Mouse (Mus musculus) frontal cortex, postnatal 14 days (tissue): ENCODE data around the gene Fxyd1.

Experiments
- DNase-seq, 2 experiments: peaks; one replicate each; pipeline ENCODE4 v3.0.0; 2022; ENCODE audit warnings: low spot score in 2 of 2

Fxyd1 gene

DNA sequence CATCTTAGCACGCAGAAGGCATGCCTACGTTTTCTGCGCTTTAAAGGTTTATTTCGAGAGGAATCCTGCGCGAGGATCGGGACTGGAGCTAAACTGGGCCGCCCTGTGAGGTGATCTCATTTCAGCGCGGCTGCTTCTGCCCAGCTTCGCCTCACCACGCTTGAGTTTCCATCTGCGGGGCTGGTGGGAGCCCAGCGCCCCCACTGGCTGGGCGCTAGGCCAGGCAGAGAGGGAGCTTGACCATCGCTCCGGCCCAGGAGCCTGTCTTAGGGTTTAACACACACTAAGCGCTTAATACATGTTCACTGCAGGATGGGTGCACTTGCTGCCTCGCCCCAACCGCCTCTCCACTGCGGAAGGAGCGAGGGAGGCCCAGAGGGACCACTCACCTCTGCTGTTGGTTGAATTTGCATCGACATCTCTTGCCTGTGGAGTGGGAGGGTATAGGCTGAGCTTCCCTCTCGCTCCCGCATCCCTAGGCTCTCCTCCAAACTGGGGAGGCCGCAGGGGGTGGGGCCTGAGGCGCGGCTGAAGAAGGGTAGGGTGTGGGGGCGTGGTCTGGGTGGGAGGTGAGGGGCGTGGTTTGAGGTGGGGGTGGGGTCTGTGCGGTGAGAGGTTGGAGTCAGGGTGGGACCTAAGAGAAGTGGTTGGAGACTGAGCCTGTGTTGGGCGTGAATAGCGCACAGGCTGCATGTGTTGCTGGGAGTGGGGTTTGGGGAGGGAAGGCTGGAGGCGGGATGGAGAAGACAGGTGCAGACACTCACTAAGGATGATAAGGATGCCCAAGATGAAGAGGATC is 4.2 kb downstream of the Fxyd1 start:
- peak; percentile 61 to 74 for DNase-seq

DNA sequence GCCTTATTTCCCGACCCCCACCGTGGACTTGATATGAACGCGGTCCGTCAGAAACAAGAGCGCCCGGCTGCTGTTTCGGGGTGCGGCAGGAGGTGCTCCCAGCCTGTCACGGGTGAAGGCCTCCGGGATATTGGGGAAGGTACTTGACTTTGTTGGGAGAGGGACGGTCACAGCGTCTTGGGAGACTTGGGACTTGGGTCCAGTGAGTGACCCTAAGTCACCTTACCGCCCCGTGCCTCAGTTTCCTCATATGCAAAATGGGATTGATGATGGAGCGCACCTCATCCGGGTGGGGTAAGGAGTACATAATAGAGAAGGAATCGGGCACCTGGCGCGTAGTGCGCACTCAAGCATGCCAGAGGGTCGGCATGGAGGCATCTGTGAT is 4.8 kb downstream of the Fxyd1 start:
- no peak for DNase-seq

DNA sequence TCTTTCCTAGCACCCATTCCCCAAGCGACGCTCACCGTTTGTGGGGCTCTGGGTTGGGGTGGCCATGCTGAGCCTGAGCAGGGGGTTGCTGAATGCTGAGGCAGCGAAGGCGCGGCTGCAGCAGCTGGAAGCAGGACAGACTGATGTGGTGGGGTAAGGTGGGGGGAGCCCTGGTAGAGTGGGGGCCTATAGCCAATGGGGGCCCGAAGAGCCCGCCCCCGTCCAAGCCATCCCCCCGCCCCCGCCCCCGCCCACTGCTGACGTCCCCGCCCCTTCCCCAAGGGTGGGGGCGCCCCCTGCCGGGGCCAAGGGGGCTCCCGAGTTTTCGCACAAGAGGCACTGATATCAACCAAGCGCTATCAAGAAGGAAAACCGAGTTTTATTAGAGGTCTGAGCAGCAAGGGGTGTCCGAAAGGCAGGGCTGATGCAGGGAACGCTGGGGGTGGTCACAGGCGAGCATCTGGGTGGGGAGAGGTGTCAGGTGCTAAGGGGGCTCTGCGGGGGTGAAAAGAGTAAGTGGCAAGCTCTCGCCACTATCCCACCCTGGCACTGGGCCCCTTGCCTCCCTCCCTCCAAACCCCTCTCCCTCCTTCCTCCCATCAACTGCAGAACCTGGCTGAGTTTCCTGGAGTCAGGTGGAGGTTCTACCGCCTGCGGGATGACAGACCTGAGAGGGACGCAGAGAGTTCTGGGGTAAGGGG is 5.5 kb downstream of the Fxyd1 start, which contains the start of gene Fxyd7:
TSS of gene Fxyd7 (minus strand) at position 147 of the 701 bp plus-strand sequence.
- no peak for DNase-seq

DNA sequence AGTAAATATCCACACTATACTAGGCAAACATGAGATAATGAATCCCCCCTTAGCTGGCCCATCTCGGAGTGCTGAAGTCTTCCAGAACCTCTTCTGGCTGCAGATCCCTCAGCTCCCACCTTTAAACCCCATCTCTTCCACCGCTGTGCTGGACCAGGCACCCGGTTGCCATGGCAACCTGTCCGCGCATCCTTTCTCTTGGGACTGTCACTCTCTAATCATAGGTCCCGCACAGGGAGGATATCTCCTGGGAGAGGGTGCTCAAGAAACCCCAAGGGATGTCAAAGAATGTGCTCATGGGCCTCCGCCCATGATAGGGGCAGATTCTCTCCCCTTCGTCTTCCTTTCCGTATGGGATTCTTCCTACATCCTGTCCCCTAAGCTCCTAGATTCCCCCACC is 6.1 kb downstream of the Fxyd1 start:
- DNase-seq, result peak in 1 of 2 experiments; percentile 45

DNA sequence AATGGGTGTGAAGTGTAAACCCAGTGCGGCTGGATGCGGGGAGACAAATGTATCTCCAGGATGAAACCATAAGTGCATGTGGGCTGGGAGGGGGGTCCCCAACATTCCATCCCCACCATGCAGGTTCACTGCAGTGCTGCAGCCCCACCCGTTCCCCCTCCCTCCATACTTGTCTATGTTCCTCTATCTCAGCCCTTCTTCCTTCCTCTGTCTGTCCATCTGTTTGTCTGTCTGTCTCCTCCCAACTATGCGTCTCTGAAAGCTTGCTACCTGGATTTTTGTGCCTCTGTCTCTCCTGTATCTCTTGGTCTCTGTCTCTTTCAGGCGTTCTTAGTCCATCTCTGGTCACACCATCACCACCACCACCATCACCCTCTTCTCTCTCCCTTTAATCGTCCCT is 6.5 kb downstream of the Fxyd1 start:
- DNase-seq, result no peak

DNA sequence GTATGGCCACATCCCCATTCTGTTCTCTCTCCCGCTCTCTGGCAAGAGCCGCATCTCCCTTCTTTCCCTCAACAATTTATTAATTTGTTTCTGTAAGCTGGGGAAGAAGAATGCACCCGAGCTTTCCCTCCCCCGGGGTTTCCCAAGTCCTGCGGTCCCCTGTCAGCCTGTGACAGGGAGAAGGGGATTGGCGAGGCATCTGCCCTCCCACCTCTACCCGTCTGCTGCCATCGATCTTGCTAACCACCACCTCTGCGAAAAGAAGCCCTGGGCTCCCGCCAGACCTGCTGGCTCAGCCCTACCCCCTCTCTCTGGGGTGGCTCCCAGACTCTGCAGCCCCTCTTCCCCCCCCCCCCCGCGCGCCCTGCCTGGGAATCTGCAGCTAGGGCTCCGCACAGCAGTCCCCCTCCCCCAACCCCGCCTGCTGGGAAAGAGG is 7.1 kb downstream of the Fxyd1 start:
- peak; percentile 48 to 51 for DNase-seq

DNA sequence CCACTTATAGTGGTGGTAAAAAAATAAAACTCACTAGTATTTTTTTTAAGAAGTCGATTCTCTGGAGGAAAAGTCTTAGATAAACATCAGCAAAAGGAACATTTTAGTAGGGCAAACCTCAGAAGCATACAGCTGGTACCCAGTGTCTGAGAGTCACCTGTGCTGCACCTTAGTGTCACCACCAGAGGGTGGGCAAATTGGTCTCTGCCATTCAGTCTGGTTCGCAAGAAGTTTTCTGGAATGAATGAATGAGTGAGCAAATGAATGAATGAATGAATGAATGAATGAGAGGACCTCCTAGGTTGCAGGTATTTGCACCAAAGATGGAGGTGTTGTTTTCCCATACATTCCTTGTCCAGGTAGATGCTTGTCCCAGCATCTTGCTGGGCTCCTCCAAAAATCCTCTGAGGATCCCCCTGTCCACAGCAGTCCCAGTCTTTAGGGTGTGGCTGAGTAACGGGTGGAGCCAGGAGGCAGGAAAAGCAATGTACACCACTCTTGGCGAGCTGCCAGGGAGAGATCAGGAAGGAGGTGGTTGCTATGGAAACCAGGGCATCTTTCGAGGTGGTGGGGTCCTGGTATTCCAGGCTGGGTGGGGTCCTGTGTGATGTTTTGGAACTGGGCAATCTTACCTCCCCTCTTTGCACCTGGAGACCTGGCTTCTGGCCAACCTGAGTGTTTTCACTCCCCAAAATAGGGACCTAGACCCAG is 7.7 kb downstream of the Fxyd1 start:
- DNase-seq, result peak; percentile 42 to 64

DNA sequence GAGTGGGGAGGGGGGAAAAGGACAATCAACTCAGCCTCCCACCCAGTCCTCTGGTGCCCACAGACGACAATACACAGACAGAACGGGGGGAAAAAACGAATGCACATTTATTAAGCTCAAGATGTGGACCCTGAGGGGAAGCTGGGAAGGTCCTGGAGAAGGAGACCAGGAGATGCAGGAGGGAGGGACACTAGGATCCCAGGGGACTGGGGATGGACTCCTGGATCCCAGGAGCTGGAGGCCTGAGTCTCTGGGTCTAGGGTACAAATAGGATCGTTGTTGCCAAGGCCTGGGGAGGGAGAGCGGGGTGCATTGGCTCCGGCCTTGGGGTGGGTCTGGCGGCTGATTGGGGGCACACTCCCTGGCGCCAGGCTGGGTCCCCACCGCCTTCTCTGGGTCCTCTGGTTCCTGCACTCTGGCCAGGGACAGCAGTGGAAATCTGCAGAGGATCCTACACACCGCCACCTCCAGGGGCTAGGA is 14.5 kb downstream of the Fxyd1 start, which contains the start of gene Fxyd5:
TSS of gene Fxyd5 (minus strand) at position 51 of the 480 bp plus-strand sequence.
- no peak for DNase-seq

DNA sequence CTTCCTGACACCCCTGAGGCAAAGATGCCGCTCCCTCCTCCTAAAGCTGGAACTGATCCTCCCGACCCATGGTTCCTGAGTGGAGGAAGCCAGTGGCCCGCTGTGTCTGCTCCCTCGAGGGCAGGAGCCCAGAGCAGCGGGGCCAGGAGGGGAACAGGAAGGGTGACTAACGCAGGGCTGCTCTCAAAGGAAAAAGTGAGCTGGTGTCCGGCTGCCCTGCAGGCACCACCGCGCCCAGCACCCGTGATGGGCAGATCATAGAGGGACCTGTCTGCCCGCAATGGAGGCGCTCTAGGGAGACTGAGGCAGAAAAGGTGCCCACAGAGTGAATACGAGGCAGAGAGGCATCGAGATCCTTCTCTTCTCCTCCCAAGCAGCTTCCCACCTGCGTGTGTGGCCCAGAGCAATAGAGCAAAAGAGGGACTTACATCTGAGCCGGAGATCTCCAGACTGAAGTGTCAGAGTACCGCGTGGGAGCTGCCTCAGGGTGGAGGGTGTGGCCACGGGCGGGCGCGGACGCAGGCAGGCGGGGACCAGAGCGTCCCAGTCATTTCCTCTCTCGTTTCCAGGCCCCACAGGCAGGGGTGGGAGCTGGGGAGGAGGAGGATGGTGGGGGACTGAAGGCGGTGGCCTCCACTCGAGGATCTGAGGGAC is 15.2 kb downstream of the Fxyd1 start:
- DNase-seq, result no peak

DNA sequence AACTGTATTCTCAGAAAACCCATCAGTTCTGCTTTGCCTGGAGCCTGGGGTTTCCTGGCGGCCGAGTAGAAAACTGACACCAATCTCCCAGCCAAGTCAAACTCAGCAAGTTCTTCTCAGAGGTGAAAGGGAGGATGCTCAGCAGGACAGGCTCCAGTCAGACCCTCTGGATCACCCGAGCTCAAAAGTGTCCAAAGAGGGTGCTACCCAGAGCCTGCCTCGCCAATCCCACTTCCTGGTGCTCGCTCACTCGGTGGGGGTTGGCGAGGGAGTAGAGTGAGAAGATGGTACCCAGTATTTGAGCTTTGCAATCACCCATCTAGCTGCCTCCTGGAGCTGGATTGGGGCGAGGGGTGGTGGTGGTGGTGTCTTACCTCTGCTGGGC is 16.0 kb downstream of the Fxyd1 start:
- no peak for DNase-seq

DNA sequence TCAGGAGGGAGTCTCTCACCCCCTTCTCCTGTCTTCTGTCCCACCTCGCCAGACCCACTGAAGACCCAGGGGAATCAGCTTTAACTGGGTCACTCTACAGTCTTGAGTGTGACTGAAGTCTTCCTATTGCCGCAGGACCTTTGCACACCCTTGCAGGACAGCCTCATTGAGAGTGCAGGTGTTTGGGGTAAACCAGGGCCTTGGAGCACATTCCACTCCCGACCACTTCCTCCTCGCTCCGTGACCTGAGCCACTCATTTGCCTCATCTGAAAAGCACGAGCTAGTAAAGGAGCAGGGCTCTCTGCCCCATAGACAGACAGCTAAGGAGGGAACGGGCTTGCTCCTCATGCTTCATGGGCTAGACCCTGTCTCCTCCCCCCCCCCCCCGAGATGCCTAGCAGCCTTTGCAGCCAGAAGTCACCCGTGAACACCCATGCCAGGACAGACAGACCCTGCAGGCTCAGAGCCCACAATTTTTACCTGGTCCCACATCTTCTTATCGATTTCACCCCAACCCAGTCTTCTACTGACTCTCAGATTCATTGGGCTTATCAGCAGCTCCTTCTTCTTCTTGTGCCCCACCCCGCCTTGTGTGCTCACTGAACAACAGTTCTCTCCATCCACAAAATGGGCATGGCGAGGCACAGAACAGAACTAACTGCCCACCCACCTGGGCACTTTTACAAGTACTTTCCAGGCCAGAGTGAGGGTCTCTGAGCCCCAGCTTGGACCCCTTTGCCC is 16.5 kb downstream of the Fxyd1 start:
- DNase-seq, result no peak

DNA sequence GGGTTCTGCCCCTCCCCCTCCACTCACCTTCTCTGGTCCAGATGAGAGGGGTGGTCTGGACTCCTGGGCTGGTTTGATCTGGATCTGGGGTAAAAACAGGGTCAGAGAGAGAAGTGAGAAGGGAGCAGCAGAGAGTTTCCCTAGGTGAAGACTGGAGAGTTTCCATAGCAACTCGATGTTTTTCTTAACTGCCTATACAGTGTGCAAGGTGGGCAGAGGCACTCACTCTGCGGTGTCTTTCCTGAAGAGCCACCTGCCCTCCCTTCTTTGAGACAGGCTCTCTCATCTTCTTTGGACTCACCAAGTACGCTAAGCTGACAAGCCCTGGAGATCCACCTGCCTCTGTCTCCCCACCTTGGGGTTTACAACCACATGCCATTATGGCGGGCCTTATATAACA is 18.0 kb downstream of the Fxyd1 start:
- DNase-seq, result no peak

DNA sequence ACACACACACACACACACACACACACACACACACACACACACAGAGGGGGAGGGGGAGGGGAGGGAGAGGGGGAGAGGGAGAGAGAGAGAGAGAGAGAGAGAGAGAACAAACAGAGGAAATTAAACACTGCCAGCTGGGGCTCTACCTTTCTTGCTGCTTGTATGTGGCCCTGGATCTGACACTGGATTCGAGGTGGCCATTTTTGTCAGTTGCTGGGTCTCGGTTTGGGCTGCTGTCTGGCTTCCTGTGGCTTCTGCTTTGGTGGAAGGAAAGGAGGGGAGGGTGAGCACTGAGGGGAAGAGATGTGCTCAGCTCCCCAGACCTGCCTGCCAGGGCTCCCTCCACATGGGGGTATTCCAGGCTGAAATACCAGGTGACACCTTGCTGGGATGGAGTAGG is 19.3 kb downstream of the Fxyd1 start:
- DNase-seq, result no peak

DNA sequence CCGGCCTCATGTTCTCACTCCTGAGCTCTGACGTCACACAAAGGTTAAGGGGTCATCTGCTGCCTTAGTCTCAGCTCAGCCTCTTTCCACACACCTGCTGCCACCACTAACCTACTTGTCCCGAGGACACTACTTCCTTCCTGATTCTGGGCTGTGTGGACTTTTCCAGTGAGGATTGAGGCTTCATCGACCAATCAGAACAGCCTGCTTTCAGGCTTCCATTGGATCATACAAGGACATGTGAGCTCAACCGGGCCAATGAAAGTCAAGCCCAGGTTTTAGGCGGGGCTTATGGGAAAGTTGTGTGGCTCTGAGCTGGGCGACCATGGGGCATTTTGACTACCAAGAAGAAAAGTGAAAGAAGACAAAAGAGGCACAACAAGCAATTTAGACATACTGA is 20.1 kb downstream of the Fxyd1 start:
- no peak for DNase-seq

DNA sequence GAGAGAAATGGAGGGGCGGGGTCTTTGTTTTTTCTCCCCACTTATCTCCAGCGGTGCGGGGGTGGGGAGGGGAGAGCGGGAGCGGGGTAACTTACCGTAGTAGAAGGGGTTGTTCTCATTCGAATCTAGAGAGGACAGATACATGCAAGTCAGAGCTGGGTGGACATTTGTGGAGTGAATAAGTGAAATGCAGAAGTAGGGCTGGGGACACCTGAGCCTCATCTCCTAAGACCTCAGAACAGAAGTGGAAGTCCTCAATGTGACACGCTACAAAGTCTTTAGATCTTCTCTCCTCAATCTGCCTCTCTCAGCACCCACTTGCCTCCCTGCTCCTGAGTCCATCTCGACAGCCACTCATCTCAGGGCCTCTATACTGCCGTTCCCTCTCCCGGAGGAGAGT is 21.7 kb downstream of the Fxyd1 start:
- DNase-seq, result no peak

DNA sequence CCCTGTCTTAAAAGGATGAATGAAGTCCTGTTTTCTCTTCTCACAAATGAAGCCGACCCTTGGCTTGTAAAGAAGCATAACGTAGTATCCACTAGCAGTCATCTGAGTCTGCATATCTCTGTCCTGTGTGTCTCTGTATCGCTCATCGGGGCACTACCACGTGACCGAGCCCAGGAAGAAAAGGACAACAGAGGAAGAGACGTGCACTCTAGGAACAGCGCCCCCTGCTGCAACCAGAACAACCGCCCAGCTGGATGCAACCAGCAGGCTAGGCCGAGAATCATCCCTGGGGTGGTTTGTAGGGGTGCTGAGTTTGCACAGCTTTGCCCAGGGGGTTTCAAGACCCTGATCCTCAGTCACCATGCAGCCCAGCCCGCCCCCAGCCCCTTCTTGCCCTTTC is 22.2 kb downstream of the Fxyd1 start:
- no peak for DNase-seq

DNA sequence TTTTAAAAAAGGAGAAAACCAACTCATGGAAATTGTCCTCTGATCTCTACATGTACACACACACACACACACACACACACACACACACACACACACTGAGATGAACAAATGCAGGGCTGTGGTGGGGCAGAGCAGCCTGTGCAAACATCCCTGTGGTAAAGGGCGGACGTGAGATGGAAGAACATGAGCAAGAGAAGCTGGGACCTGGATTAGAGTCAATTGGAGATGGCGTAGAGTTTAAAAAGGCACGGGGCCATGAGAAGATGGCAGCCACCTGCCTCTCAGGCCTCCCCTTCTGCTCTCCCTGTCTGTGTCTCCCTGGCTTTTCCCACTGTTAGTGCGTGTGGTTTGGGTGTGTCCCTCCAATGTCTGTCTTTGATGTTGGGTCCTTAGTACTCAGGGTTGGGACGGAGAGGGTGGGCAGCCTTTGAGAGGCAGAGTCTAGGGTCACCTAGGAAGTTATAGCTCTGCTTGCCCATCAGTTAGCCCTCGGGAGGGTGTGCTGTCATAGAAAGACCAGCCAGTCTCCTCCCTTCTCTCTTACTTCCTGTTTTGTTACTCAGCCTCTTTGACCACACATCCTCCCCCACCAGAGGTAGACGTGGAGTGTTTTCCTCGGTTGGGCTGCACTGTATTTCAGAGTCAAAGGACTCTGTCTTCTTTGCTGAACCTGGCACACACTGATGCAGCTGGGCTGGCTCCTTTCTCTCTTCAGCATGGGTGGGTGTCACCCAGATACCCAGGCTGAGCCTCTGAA is 23.4 kb downstream of the Fxyd1 start:
- DNase-seq, result no peak

DNA sequence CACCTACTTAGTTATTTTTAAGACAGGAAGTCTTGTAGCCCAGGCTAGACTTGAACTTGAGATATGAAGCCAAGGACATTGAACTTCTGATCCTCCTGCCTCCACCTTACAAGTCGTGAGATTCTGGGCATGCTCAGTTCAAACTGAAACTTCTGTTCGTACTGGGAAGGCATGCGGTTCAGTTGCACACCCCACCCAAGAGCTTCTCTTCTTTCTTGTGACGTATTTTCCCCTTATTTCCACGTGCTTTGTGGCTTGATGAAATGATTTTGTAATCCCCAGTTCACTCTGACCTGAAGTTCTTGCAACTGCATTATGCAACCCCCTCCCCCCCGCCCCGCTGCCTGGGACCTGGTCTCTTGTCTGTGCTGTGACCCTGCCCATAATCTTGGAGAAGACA is 25.3 kb downstream of the Fxyd1 start:
- no peak for DNase-seq

DNA sequence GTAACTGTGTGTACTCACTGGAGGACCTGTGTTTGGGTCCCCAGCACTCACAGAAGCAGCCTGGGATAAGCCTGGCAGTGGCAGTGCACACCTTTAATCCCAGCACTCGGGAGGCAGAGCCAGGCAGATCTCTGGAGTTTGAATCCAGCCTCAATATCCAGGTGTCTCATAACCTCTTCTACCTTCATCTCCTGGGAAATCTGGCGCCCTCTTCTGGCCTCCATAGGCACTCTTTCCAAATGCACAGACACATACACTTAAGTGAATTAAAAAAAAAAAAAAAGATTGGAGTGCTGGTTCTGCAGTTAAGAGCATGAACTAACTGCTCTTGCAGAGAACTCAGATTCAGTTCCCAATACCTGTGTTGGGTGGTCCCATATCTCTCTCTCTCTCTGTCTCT is 26.3 kb downstream of the Fxyd1 start:
- no peak for DNase-seq

DNA sequence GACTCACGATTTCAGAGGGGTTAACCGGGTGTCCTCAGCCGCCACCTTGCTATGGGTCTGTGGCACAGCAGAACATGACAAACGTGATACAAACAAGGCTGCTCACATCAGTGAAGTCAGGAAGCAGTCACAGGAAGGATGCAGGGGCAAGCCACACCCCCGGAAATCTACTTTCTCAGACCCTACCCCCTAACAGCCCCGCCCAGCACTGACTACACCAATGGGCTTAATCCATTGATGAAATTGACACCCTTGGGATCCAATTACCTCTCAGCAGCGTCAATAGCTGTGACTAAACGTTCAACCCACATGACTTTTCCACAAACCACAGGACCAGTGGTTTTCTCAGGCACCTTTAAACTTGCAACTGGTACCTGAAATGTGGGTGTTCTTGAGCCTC is 28.4 kb downstream of the Fxyd1 start:
- no peak for DNase-seq
